Mouse (Mus musculus): Measurements from ENCODE around the gene Zp2. TPM values are rescaled to one million over a fixed set of nuclear protein-coding genes. Genes with fewer than 3 reads are reported as not detected.

The Zp2 gene
- polyA plus RNA-seq, 1 experiment, result not detected

DNA sequence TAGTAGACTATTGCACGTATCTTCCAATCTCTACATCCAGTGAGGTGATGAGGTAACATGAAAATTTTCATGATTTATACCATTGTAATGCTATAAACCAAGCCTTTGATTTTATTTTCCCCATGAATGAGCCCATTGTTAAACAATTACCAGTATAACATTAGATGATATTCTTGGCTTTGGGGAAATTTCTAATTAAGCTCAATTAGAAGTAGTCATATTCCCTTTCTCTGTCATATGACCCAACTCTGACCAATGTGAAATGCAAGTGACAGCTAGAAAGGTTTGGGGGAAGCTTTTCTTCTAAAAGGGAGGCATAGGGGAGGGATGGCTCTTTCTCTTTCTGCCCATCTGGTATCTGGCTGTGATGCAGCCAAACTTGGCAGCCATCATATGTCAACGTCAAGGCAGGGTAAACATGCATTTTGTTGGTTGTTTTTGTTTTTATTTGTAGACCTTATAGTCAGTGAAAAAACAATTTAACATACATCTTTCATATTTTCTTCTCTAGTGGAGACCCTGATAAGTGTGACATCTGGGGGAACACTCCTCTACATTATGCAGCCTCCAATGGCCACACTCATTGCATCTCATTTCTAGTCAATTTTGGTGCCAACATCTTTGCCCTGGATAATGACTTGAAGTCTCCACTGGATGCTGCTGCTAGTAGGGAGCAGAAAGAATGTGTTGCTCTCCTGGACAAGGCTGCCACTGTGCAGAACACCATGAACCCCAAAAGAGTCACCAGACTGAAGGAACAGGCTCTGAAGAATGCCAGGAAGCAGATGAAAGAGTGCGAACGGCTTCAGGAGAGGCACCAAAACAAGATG lies 36.5 kb upstream of the Zp2 start:
- Histone ChIP-seq H3K36me3 (ENCODE audit: control insufficient read depth, insufficient read depth, low read length) (no peaks in the 10 kb centered on the region), H3K27ac (ENCODE audit: control insufficient read depth, insufficient read depth, low read depth, low read length) (no peak overlapping the region), H3K4me1 (ENCODE audit: control insufficient read depth, insufficient read depth, low read length) (no peaks in the 10 kb centered on the region), H3K27me3 (ENCODE audit: control insufficient read depth, insufficient read depth, low read length) (no peaks in the 10 kb centered on the region), H3K4me3 (ENCODE audit: control insufficient read depth, low read depth, low read length) (no peak overlapping the region)
- no peak for TF ChIP-seq CTCF (IDR thresholded peaks at IDR 0.05; ENCODE audit: control insufficient read depth, insufficient read depth, insufficient replicate concordance, low read depth, low read length)
- TF ChIP-seq POLR2A (IDR thresholded peaks at IDR 0.05; ENCODE audit: control insufficient read depth, low read depth, low read length), result no peak

DNA sequence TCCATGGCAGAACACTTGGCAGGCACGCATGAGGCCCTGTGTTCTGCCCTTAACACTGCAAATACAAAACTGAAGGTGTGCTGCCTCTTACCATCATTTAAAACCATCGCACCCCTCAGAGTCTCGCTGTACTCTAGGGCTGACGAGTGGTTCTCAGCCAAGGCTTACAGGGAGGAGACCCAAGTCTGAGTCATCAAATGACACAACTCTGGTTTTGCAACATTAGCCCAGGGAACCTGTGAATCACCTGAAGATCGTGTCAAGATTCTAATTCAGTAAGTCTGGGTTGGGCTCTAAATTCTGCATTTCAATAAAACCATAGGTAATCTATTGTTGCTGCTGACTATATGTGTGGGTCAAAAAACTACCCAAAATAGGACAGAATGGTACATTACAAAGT lies 35.5 kb upstream of the Zp2 start:
- H3K4me1 ChIP-seq (ENCODE audit: control insufficient read depth, insufficient read depth, low read length), result no peaks in the 10 kb centered on the region
- no peak overlapping the region for H3K4me3 ChIP-seq (ENCODE audit: control insufficient read depth, low read depth, low read length)
- H3K36me3 ChIP-seq (ENCODE audit: control insufficient read depth, insufficient read depth, low read length), result no peaks in the 10 kb centered on the region
- H3K27ac ChIP-seq (ENCODE audit: control insufficient read depth, insufficient read depth, low read depth, low read length), result no peak overlapping the region
- H3K27me3 ChIP-seq (ENCODE audit: control insufficient read depth, insufficient read depth, low read length), result no peaks in the 10 kb centered on the region
- TF ChIP-seq CTCF (IDR thresholded peaks at IDR 0.05; ENCODE audit: control insufficient read depth, insufficient read depth, insufficient replicate concordance, low read depth, low read length), result no peak

DNA sequence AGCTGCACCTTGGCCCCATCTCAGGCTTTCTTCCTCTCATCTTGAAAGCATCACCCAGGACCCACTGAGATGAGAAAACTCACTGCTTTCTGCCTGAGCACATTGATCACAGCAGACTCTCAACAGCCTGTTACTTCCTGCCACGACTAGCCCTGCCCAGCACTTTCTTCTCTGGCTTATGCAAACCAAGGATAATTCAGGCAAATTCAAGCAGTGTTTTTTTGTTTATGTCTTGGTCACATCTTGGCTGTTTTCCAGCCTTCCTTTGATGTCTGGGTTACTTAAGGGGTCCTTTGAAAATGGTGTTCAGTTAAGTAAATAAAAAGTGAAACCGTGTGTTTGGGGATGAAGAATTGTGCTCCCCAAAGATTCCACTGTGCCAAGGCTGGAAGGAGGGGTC lies 33.8 kb upstream of the Zp2 start:
- Histone ChIP-seq H3K4me1 (ENCODE audit: control insufficient read depth, insufficient read depth, low read length) (no peaks in the 10 kb centered on the region), H3K36me3 (ENCODE audit: control insufficient read depth, insufficient read depth, low read length) (no peaks in the 10 kb centered on the region), H3K27ac (ENCODE audit: control insufficient read depth, insufficient read depth, low read depth, low read length) (no peak overlapping the region), H3K4me3 (ENCODE audit: control insufficient read depth, low read depth, low read length) (no peak overlapping the region), H3K27me3 (ENCODE audit: control insufficient read depth, insufficient read depth, low read length) (no peaks in the 10 kb centered on the region)
- no peak for TF ChIP-seq POLR2A (IDR thresholded peaks at IDR 0.05; ENCODE audit: control insufficient read depth, low read depth, low read length)

DNA sequence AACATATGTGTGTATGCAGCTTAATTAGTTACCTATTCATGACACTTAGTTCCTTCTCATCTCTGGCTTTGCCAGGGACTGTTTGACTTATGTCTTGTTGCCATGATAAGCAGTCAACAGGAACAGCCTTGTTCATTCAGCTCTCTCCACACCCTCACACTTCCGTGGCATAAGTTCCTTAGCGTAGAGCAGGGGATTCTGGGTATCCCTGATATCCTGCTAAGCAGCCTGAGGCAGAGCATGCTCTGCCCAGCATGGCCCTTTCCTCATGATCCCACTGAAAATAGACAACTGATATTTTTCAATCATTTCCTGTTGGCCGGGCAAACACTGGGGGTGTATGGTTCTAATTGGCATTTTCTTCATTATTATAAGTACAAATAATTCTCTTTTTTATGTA lies 32.5 kb upstream of the Zp2 start:
- no peak for TF ChIP-seq POLR2A (IDR thresholded peaks at IDR 0.05; ENCODE audit: control insufficient read depth, low read depth, low read length)
- no peak for TF ChIP-seq CTCF (IDR thresholded peaks at IDR 0.05; ENCODE audit: control insufficient read depth, insufficient read depth, insufficient replicate concordance, low read depth, low read length)
- no peak overlapping the region for H3K4me3 ChIP-seq (ENCODE audit: control insufficient read depth, low read depth, low read length)
- H3K27ac ChIP-seq (ENCODE audit: control insufficient read depth, insufficient read depth, low read depth, low read length), result no peak overlapping the region
- no peaks in the 10 kb centered on the region for H3K4me1 ChIP-seq (ENCODE audit: control insufficient read depth, insufficient read depth, low read length)
- no peaks in the 10 kb centered on the region for H3K27me3 ChIP-seq (ENCODE audit: control insufficient read depth, insufficient read depth, low read length)
- H3K36me3 ChIP-seq (ENCODE audit: control insufficient read depth, insufficient read depth, low read length), result no peaks in the 10 kb centered on the region

DNA sequence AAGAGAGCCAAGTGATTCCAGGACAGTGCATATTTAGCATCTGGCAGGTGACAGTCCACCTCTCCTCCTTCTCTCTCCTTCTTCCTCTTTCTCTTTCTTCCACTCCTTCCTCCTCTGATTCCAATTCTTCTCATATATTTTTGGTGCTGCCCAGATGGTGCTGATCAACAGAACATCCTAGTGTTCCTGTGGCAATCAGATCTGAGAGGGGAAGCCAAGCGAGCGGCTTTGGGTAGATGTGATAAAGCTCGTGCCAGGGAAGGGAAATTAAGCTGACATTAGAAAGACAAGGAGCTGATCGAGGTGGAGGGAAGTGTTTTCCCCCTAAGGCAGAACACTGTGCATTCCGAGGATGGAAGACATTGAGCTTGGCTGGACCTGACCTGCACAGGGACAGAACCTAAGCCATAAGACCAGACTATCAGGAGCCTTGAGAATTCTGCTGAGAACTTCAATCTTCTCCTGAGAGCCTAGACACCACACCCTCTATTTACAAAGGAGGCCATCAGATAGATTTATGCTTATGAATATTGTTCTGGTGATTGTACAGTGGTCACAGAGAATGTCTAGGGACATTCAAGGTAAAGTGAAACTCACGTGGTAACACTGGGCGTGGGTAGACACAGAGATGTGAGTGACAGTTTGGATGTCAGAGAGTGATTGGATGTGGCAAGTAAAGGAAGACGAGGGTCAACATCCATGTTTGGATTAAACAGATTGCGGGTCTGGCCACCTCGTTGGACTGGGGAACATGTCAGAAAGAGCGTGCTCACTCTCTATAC lies 29.8 kb upstream of the Zp2 start:
- Histone ChIP-seq H3K4me3 (ENCODE audit: control insufficient read depth, low read depth, low read length) (no peak overlapping the region), H3K36me3 (ENCODE audit: control insufficient read depth, insufficient read depth, low read length) (no peaks in the 10 kb centered on the region), H3K27ac (ENCODE audit: control insufficient read depth, insufficient read depth, low read depth, low read length) (no peak overlapping the region), H3K27me3 (ENCODE audit: control insufficient read depth, insufficient read depth, low read length) (no peaks in the 10 kb centered on the region), H3K4me1 (ENCODE audit: control insufficient read depth, insufficient read depth, low read length) (no peaks in the 10 kb centered on the region)
- TF ChIP-seq CTCF (IDR thresholded peaks at IDR 0.05; ENCODE audit: control insufficient read depth, insufficient read depth, insufficient replicate concordance, low read depth, low read length) (no peak), POLR2A (IDR thresholded peaks at IDR 0.05; ENCODE audit: control insufficient read depth, low read depth, low read length) (no peak)

DNA sequence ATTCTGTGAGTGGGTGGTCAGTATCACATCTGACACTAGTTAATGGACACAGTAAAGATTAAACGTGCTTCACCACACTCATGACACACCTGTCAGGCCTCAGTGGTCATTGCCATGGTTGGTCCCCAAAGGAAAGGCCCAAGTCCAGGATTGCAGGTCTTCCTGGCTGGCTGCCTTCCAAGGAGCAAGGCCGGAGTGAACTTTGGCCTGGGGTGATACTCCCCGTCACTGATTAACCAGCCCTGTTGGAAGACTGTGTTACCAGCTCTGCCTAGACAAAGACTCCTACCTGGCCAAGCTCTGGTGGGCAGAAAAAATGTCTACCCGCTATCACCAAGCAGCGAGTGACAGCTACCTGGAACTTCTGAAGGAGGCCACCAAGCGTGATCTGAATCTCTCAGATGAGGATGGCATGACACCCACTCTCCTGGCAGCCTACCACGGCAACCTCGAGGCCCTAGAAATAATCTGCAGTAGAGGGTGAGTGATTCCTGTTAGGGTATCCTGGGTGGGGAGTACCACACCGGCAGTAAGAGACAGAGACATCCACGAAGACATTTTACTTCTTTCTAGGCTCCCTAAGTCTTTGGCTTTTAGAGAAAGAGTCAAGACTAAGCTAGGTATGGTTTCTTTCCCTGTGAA lies 28.6 kb upstream of the Zp2 start, which contains the start of gene Anks4b:
Gene Anks4b, plus strand, starts transcription at position 256 of the 642 bp plus-strand sequence.
- no peak within 1 kb of the TSS for H3K4me3 ChIP-seq (ENCODE audit: control insufficient read depth, low read depth, low read length)
- no peaks in the 10 kb centered on the region for H3K27me3 ChIP-seq (ENCODE audit: control insufficient read depth, insufficient read depth, low read length)
- TF ChIP-seq CTCF (IDR thresholded peaks at IDR 0.05; ENCODE audit: control insufficient read depth, insufficient read depth, insufficient replicate concordance, low read depth, low read length) (no peak), POLR2A (IDR thresholded peaks at IDR 0.05; ENCODE audit: control insufficient read depth, low read depth, low read length) (no peak)
- H3K4me1 ChIP-seq (ENCODE audit: control insufficient read depth, insufficient read depth, low read length), result no peaks in the 10 kb centered on the region
- H3K27ac ChIP-seq (ENCODE audit: control insufficient read depth, insufficient read depth, low read depth, low read length), result no peak within 1 kb of the TSS
- no peaks in the 10 kb centered on the region for H3K36me3 ChIP-seq (ENCODE audit: control insufficient read depth, insufficient read depth, low read length)

DNA sequence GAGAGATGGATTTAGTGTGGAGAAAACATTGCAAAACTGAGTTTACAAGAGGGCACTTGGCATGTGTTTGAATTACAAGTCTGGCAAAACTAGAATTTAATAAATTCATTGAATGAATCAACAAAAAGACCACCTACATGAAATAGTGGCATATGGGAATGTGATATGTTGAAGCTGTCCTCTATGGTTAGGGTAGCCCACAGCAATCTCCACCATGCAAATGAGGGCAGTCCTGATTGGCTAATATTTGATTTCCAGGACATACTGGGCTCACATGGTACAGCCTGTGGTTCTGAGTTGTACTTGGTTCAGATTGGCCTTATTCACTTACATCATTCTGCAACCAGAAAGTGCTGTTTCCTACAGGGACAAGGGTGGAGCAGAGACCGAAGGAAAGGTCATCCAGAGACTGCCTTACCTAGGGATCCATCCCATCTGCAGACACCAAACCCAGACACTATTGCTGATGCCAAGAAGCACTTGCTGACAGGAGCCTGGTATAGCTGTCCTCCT lies 27.2 kb upstream of the Zp2 start:
- no peak for TF ChIP-seq CTCF (IDR thresholded peaks at IDR 0.05; ENCODE audit: control insufficient read depth, insufficient read depth, insufficient replicate concordance, low read depth, low read length)
- TF ChIP-seq POLR2A (IDR thresholded peaks at IDR 0.05; ENCODE audit: control insufficient read depth, low read depth, low read length), result no peak
- H3K4me1 ChIP-seq (ENCODE audit: control insufficient read depth, insufficient read depth, low read length), result no peaks in the 10 kb centered on the region

More for the DNA sequence above, 27.2 kb upstream of the Zp2 start:
- no peak overlapping the region for H3K27ac ChIP-seq (ENCODE audit: control insufficient read depth, insufficient read depth, low read depth, low read length)
- no peaks in the 10 kb centered on the region for H3K27me3 ChIP-seq (ENCODE audit: control insufficient read depth, insufficient read depth, low read length)
- no peak overlapping the region for H3K4me3 ChIP-seq (ENCODE audit: control insufficient read depth, low read depth, low read length)
- no peaks in the 10 kb centered on the region for H3K36me3 ChIP-seq (ENCODE audit: control insufficient read depth, insufficient read depth, low read length)

Data from testis, adult 2 months (tissue).